Mouse (Mus musculus): Measurements from ENCODE around the gene Eif6.

The Eif6 gene

GRCm38 (mm10) chr2:155784534-155784933 is 42.2 kb downstream of the Eif6 start:
- DNase-seq = no peak

GRCm38 (mm10) chr2:155779506-155779905 is 47.2 kb downstream of the Eif6 start:
- DNase-seq = no peak

DNA sequence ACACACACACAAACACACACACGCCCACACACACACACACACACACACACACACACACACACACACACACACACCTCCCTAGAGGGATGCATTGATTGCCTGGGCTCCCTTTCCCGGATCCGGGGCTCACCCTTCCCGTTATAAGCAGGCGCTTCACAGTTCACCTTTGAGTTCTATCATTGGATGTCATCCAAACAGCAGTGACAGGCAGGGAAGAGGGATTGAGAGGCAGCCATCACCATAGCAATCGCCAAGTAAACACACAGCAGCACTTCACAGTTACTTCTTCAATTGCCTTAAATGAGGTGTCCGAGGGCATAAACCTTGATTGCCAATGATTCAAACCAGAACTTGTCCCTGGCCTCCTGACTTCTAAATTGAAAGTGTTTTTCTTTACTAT is 47.7 kb downstream of the Eif6 start:
- no peak for DNase-seq

DNA sequence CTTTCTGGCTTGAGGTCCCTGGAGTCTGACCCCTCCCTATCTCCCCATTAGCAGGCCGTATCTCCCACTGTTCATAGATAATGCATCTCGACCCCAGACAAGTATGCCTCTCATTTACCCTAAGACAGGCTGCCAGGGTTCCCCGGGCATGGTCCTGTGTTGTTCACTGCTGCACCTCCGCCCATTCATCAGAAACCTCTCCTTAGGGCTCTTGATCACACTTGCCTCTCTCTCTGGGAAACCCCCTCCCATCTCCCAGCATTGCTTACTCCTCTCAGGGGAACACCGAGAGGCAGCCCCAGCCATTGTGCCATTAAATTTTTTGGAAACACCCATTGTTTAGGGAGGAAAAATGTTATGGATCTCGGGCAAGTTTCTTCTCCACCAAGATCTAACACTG is 48.7 kb downstream of the Eif6 start:
- no peak for DNase-seq

DNA sequence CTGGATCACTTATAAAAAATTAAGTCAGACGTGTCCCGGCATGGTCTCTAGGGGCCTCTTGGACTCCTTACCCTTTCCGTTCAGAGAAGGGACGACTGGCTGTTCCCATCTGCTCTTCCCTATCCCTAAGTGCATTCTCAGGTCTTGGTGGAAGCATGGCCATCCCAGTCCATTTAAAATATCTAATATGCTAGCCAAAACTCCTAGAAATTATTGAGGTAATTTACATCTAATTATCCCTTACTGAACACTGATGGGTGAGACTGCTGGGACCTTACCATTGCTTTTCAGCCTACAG is 49.1 kb downstream of the Eif6 start:
- no peak for DNase-seq

DNA sequence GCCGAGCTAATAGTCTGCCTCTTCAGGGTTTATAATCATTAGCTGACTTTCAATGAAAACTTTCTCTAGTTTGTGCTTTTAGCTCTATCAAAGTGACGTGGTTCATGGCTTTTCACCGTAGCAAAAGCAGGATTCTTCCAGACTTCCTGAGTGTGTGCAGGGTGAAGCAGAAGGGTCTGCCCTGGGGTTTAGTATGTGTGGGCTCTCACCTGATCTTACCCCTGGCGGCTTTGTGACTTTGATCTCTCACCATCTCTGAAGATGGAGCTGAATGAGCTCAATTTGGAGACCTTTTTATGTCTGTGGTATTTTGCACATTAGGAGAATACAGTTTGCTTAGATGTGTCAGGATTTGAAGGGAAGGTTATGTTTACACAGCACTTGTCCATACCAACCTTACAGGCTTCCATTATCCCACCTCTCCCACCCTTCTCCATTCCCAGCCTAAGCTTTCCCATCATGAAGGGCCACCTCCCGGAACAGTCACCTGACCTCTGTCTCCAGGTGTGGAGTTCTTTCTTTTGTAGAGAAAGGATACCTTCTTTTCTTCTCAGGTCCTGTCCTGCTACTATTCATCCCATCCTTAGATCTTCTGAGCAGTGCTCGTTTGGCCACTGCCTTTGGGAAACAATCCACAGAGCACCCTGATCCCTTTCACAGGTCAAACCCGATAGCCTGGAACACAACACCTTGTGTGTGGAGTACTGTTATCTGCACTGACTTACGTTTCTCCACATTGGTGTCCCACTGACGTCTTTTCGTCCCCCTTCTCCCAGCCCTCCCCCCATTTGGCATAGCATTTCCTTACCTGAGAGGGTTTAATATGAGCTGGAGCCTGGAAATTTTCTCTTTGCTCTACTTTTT is 49.7 kb downstream of the Eif6 start:
- no peak for DNase-seq

- peak; percentile 50 to 57 for DNase-seq
These were observed 51.0 kb downstream of the Eif6 start for GRCm38 (mm10) chr2:155775685-155776263.

DNA sequence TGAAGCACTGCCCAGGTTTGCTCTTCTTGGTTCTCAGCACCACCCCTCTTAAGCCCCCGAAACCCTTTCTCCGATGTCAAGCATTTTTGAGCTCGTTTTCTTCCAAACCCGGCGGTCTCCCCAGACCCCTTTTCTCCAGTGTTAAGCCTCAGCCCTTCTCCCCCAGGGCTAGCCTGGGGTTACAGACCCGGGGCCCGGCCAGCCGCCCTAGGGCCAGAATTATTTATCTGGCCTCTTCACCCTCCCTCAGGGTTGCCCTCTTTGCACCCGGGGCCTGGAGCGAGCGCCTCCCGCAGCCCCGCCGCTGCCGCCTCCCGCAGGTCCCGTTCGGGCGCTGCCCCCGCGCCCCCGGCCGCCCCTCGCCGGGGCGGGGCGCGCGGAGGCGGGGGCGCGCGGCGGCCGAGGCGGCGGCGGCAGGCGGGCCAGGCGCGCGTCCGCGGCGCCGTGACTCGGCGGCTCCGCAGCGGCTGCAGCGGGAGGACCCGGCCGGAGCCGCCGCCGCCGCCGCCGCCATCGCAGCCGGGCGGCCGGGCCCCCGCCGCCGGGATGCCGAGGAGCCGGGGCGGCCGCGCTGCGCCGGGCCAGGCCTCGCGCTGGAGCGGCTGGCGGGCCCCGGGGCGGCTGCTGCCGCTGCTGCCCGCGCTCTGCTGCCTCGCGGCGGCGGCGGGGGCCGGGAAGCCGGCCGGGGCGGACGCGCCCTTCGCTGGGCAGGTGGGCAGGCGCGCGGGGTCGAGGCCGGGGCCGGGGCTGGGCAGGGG is 51.6 kb downstream of the Eif6 start, which contains the start of gene Mmp24:
Gene Mmp24, plus strand, starts transcription at position 416 of the 758 bp plus-strand sequence.
- DNase-seq = no peak

DNA sequence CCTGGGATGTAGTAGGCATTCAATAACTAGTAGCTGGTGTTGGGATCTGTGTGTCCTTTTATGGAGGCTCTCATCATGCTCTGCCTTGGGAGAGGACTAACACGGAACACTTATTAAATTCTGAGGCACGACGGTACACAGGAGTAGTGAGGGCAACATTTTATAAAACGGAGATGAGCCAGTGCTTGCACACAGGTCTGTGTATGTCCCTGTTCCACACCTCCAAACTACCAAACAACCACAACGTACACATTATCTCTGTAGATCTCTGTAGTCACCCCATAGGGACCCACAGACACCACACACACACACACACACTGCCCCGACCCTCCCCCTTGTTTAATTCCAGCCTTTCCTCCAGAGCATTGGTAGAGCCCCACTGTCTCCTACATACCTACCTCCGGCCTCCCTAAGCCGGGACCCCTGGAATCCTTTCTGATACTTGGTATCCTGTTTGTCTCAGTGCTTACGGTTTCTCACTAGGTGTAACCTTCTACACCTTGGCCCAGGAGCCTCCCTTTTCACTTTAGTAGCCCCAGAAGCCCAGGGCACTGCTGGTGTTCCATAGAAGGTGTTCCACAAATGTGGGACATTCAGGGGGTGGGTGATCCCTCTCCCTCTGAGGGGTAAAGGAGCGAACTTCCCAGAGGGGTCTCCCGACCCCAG is 52.3 kb downstream of the Eif6 start:
- DNase-seq = no peak

DNA sequence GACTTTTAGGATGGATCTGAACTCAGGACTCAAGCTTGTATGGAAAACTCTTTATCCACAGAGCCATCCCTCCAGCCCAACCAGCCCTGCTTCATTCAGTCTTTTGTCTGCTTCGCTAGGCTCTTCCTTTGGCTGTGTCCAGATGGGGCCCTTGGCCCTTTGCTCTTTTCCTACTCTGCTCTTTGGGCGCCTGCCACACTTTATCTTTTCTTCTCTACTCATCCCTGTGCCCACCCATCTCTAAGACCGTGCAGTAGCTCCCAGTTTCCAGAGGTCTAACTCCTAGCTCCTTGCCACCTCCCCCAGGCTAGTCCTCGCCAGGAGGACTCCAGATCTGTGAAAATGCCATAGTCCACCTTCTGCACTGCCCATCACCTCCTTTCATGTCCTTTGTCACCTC is 53.1 kb downstream of the Eif6 start:
- no peak for DNase-seq

All from B cell, adult 2 months (primary cell).